In the genomic region with DNA sequence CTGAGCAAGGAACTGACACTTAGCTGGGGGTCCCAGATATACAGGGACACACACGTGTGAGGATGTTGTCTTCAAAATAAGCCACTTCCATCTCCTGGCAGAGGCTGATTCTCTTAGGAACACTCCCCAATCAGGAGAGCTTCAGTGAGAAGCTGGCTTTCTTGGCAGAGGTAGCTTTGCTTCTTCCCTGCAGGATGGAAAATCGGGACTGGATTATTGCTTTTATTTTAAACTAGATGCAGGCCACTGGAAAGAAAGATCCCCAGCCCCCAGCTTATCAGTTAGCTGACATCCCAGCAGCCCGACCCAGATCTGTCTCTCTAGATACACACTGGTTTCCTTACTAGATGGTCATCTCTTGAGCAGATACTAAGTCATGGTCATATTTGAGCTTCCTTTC, we compare ENCODE assay signal across 17 mouse cellular contexts. TPM values are rescaled to one million over a fixed set of nuclear protein-coding genes. Genes with fewer than 3 reads are reported as not detected.
DNase-seq lines count a peak whose midpoint lies in the region; ATAC-seq and TF ChIP-seq lines count a peak whose summit lies in the region.
"Had no signal": no experiment of that assay in that cellular context is flagged by ENCODE, and none has a peak within 500 bp of the region (broad histone marks: within the 10 kb centered on the region; RNA-seq: fewer than 3 reads in every experiment).

No protein-coding gene starts in this region.

- DNase-seq in embryonic facial prominence, embryonic 14.5 days (ENCODE audit: low spot score) = peak; percentile 41
- no peak for DNase-seq in embryonic facial prominence, embryonic 10.5 days (ENCODE audit: low spot score)
- DNase-seq in midbrain, postnatal 0 days (ENCODE audit: low spot score) = peak; percentile 19
- DNase-seq in layer of hippocampus, postnatal 36 days = peak; percentile 7 to 19
- DNase-seq in thymus, adult 2 months = no peak
- no peak for DNase-seq in lung, postnatal 10 days
- DNase-seq: adrenal gland, postnatal 36 days; B cell, adult 2 months; heart, postnatal 4 days; kidney, postnatal 14 days had no signal

- TF ChIP-seq POLR2A in thymus, adult 2 months (IDR thresholded peaks at IDR 0.05; ENCODE audit: control insufficient read depth, extremely low read depth, insufficient read depth, low read length, poor library complexity) = no peak

- no peaks in the 10 kb centered on the region for H3K9me3 ChIP-seq in embryonic facial prominence, embryonic 14.5 days (ENCODE audit: control insufficient read depth, low read length)
- H3K9me3 ChIP-seq in embryonic facial prominence, embryonic 10.5 days = no peaks in the 10 kb centered on the region
- H3K9me3 ChIP-seq in midbrain, postnatal 0 days (ENCODE audit: low read length) = no peaks in the 10 kb centered on the region
- H3K9me3 ChIP-seq in midbrain, embryonic 13.5 days = no peaks in the 10 kb centered on the region
- H3K9me3 ChIP-seq: limb, embryonic 15.5 days; midbrain, embryonic 10.5 days had no signal

- no peak overlapping the region for H3K9ac ChIP-seq in embryonic facial prominence, embryonic 14.5 days (ENCODE audit: low read depth, low read length)
- H3K9ac ChIP-seq in midbrain, postnatal 0 days (replicated peaks; ENCODE audit: low read length, poor library complexity, severe bottlenecking) = no peak overlapping the region
- no peak overlapping the region for H3K9ac ChIP-seq in midbrain, embryonic 13.5 days (replicated peaks)
- H3K9ac ChIP-seq: limb, embryonic 15.5 days had no signal

- H3K4me1 ChIP-seq in embryonic facial prominence, embryonic 14.5 days (ENCODE audit: control insufficient read depth, insufficient read depth, low read length) = peaks cover 4% of the 10 kb centered on the region
- peaks cover 20% of the 10 kb centered on the region for H3K4me1 ChIP-seq in embryonic facial prominence, embryonic 10.5 days
- 0 out of 2 replicates have a peak, but pooled peaks cover 3% of the 10 kb centered on the region for H3K4me1 ChIP-seq in midbrain, postnatal 0 days (ENCODE audit: insufficient read depth, low read length)
- H3K4me1 ChIP-seq in midbrain, embryonic 13.5 days (replicated peaks) = peaks cover 10% of the 10 kb centered on the region
- no peaks in the 10 kb centered on the region for H3K4me1 ChIP-seq in thymus, adult 2 months (replicated peaks; ENCODE audit: control insufficient read depth, insufficient read depth, low read length)

- H3K27ac ChIP-seq in embryonic facial prominence, embryonic 14.5 days (replicated peaks; ENCODE audit: low read depth, low read length) = no peak overlapping the region
- no peak overlapping the region for H3K27ac ChIP-seq in embryonic facial prominence, embryonic 10.5 days (replicated peaks)
- no peak overlapping the region for H3K27ac ChIP-seq in midbrain, postnatal 0 days (ENCODE audit: low read depth, low read length)
- no peak overlapping the region for H3K27ac ChIP-seq in midbrain, embryonic 13.5 days
- H3K27ac ChIP-seq in thymus, adult 2 months (ENCODE audit: control insufficient read depth, insufficient read depth, low read length) = no peak overlapping the region
- H3K27ac ChIP-seq: limb, embryonic 15.5 days; midbrain, embryonic 10.5 days had no signal

- no peak overlapping the region for H3K4me3 ChIP-seq in embryonic facial prominence, embryonic 14.5 days (ENCODE audit: low read depth, low read length)
- no peak overlapping the region for H3K4me3 ChIP-seq in embryonic facial prominence, embryonic 10.5 days
- no peak overlapping the region for H3K4me3 ChIP-seq in midbrain, postnatal 0 days (ENCODE audit: low read depth, low read length)
- H3K4me3 ChIP-seq in midbrain, embryonic 13.5 days (replicated peaks) = no peak overlapping the region
- H3K4me3 ChIP-seq in thymus, adult 2 months (ENCODE audit: control insufficient read depth, insufficient read depth, low read length) = no peak overlapping the region
- H3K4me3 ChIP-seq: erythroblast, embryonic 14.5 days; limb, embryonic 15.5 days; midbrain, embryonic 10.5 days had no signal

- H3K36me3 ChIP-seq in embryonic facial prominence, embryonic 14.5 days (ENCODE audit: control insufficient read depth, insufficient read depth, low read length) = no peaks in the 10 kb centered on the region
- no peaks in the 10 kb centered on the region for H3K36me3 ChIP-seq in embryonic facial prominence, embryonic 10.5 days (replicated peaks)
- no peaks in the 10 kb centered on the region for H3K36me3 ChIP-seq in midbrain, postnatal 0 days (ENCODE audit: insufficient read depth, low read length)
- no peaks in the 10 kb centered on the region for H3K36me3 ChIP-seq in midbrain, embryonic 13.5 days
- H3K36me3 ChIP-seq in thymus, adult 2 months (ENCODE audit: control insufficient read depth, insufficient read depth, low read length) = no peaks in the 10 kb centered on the region
- H3K36me3 ChIP-seq: limb, embryonic 15.5 days; midbrain, embryonic 10.5 days had no signal

- TF ChIP-seq CTCF in midbrain, postnatal 0 days (IDR thresholded peaks at IDR 0.05) = no peak
- no peak for TF ChIP-seq CTCF in thymus, adult 2 months (IDR thresholded peaks at IDR 0.05; ENCODE audit: borderline replicate concordance, control insufficient read depth, extremely low read depth, insufficient read depth, low read length, poor library complexity)

- peaks cover 43% of the 10 kb centered on the region for H3K27me3 ChIP-seq in embryonic facial prominence, embryonic 14.5 days (replicated peaks; ENCODE audit: control insufficient read depth, insufficient read depth, low read length)
- peaks cover 59% of the 10 kb centered on the region for H3K27me3 ChIP-seq in embryonic facial prominence, embryonic 10.5 days (replicated peaks; ENCODE audit: low read depth, poor library complexity, severe bottlenecking)
- H3K27me3 ChIP-seq in midbrain, postnatal 0 days (ENCODE audit: insufficient read depth, low read length) = no peaks in the 10 kb centered on the region
- H3K27me3 ChIP-seq in midbrain, embryonic 13.5 days = peaks cover 24% of the 10 kb centered on the region
- no peaks in the 10 kb centered on the region for H3K27me3 ChIP-seq in thymus, adult 2 months (ENCODE audit: control insufficient read depth, insufficient read depth, low read length)

- no peak for ATAC-seq in embryonic facial prominence, embryonic 14.5 days (ENCODE audit: low read depth)
- ATAC-seq in midbrain, postnatal 0 days (ENCODE audit: low FRiP score) = no peak
- no peak for ATAC-seq in midbrain, embryonic 13.5 days
- ATAC-seq in monocyte, adult 5-6 weeks (replicated peaks; ENCODE audit: insufficient number of reproducible peaks, low FRiP score, low TSS enrichment, poor library complexity, severe bottlenecking) = no peak
- ATAC-seq: lung, postnatal 0 days had no signal

- 35% methylated on average over 3 of the region's 3 CpGs for WGBS in embryonic facial prominence, embryonic 14.5 days
- WGBS in embryonic facial prominence, embryonic 10.5 days = 40% methylated on average over 3 of the region's 3 CpGs
- 40% methylated on average over 3 of the region's 3 CpGs for WGBS in midbrain, postnatal 0 days
- 42% methylated on average over 3 of the region's 3 CpGs for WGBS in midbrain, embryonic 13.5 days
- 66% methylated on average over 3 of the region's 3 CpGs for WGBS in thymus, adult 2 months

- H3K4me2 ChIP-seq in embryonic facial prominence, embryonic 14.5 days (ENCODE audit: low read depth, low read length) = no peak overlapping the region
- no peak overlapping the region for H3K4me2 ChIP-seq in midbrain, postnatal 0 days (ENCODE audit: low read depth, low read length, poor library complexity, severe bottlenecking)
- H3K4me2 ChIP-seq in midbrain, embryonic 13.5 days (replicated peaks) = no peak overlapping the region
- H3K4me2 ChIP-seq: limb, embryonic 15.5 days had no signal

RNA-seq across cellular contexts. Expression of a gene that starts 2.4 kb away (rescaled TPM):
- polyA plus RNA-seq in embryonic facial prominence, embryonic 14.5 days (2014; fragmentation: Nextera tagmentation; extraction: Ambion mirVana) = 12.8 and 13.2 TPM in 2 replicates
- polyA plus RNA-seq in embryonic facial prominence, embryonic 10.5 days (2016; fragmentation: Nextera tagmentation; extraction: Ambion mirVana) = 0.72 TPM in 1 of 2 replicates, not detected in the other
- total RNA-seq in midbrain, postnatal 0 days (2014; rRNA removed) = 22.3 and 31.3 TPM in 2 replicates
- polyA plus RNA-seq in midbrain, postnatal 0 days (2015; fragmentation: Nextera tagmentation; extraction: Ambion mirVana) = 27.0 and 28.5 TPM in 2 replicates
- polyA plus RNA-seq in midbrain, embryonic 13.5 days (2015; fragmentation: Nextera tagmentation; extraction: Ambion mirVana) = 10.9 and 11.4 TPM in 2 replicates
- 10 to 100 TPM; 22.0 to 24.1 TPM for total RNA-seq in layer of hippocampus, postnatal 36 days (2021)
- total RNA-seq in monocyte, adult 5-6 weeks (2017) = 0.29 TPM in 1 of 3 replicates, not detected in the others
- not detected in 2 replicates for polyA plus RNA-seq in thymus, adult 2 months (2012; rRNA removed)
- total RNA-seq: heart, adult 8-10 months; heart, postnatal 4 days had no signal
- polyA plus RNA-seq: erythroblast, embryonic 14.5 days had no signal

Comparison
In these comparisons a context has a peak if more than half of its experiments do, and no peak if none do; other contexts are left out.
1. DNase-seq: peak in embryonic facial prominence, embryonic 14.5 days (single experiment), midbrain, postnatal 0 days (single experiment) and layer of hippocampus, postnatal 36 days (2 of 2); none in embryonic facial prominence, embryonic 10.5 days (single experiment), thymus, adult 2 months (single experiment) and lung, postnatal 10 days (single experiment).